Mouse (Mus musculus) ES-E14 (cell line): Measurements from ENCODE around the gene Mfn1.

ENCODE experiments used
- CHD2 ChIP-seq: IDR thresholded peaks from 2 replicates; pipeline ENCODE4 v1.6.1; 2014; ENCODE audit warnings: mild to moderate bottlenecking, low read depth, low read length, inconsistent platforms
- MAFK ChIP-seq: IDR thresholded peaks from 2 replicates; pipeline ENCODE4 v1.6.1; 2014; ENCODE audit warnings: mild to moderate bottlenecking, low read depth, low read length, inconsistent platforms; ENCODE audit not compliant: insufficient read depth
- ZNF384 ChIP-seq: IDR thresholded peaks from 2 replicates; pipeline ENCODE4 v1.6.1; 2012; ENCODE audit warnings: low read depth, low read length, inconsistent platforms

DNA sequence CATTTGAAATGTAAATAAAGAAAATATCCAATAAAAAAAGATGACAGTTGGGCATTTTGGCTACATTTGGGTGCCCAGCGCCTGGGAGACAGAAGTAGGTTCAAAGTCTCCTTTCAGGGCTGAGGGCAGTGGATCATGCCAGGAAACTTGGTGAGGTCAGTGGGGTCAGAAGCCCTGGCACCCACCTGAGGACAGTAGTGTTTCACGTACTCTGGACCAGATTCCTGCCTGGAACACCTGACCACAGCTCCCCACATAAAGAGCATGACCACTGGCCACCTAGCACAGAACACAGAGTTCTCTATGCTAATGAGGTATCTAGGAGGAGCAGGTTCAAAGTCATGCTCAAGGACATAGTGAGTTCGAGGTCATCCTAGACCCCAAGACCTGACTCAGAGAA is 45.9 kb downstream of the Mfn1 start:
- TF ChIP-seq ZNF384 (no peak), MAFK (no peak), CHD2 (no peak)
